Mouse (Mus musculus) gastrocnemius, postnatal 25 days (tissue): ENCODE measurements around the gene Arhgap19. TPM values are rescaled to one million over a fixed set of nuclear protein-coding genes. Genes with fewer than 3 reads are reported as not detected.

Experiments used
- DNase-seq: peaks from one replicate; pipeline ENCODE4 v3.0.0; 2022
- total RNA-seq, 2 experiments: library from RNA; stranded (reverse); gene quantifications; 1 replicate in 1 of 2; 2 replicates in 1 of 2; pipeline ENCODE4 v1.2.3; 2021

The Arhgap19 gene
- total RNA-seq, 2 experiments from 2014 or later, result 6.1 to 8.1 TPM

- no peak for DNase-seq
Observed at GRCm38 (mm10) chr19:41797536-41797935, 4.3 kb downstream of the Arhgap19 start.

GRCm38 (mm10) chr19:41796789-41797327, 5.0 kb downstream of the Arhgap19 start:
- DNase-seq, result no peak

DNA sequence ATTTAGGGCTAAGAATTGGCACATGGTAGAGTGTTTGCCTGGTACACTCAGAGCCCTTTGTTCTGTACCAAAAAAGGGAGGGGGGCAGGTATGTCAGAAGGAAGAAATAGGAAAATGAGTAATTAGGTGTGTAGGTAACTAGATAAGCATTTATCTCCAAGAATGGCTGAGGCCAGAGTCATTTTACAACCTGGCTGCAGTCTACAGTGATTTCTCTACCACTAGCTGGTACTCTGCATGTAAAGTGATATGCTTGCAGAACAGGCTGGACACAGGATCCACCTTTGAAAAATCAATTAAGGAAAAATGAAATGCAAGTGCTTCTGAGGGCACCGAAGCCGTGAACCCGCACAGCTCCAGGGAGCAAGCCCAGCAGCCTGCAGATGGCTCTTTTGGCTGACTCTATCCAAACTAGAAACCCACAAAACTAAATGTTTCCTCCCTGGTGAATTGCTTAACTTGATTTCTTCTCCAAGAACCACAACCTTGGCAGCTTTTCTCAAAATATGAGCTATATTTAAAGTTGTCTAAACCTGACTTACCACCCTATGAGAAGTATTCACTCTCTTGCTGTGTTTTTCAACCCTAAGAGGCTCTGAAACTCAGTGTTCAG, 5.6 kb downstream of the Arhgap19 start:
- DNase-seq, result no peak

DNA sequence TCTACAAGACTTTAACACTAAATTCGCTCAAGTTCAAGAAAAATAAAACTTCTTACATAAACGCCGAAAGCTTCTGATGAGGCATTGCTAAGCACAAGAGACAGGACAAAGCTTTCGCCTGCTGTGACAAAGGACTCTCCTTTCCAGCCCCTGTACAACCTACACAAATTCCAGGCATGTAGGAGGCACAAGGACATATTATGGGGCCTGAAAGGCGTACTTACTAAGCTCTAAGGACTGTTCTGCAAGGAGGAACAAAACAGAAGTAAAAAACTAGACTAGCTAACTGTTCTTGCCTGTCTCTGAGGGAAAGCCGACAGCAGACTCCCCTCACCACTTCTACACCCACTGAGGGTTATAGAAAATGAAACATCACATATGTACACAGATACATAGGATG, 6.9 kb downstream of the Arhgap19 start:
- no peak for DNase-seq

GRCm38 (mm10) chr19:41794017-41794416, 7.8 kb downstream of the Arhgap19 start:
- DNase-seq, result no peak

DNA sequence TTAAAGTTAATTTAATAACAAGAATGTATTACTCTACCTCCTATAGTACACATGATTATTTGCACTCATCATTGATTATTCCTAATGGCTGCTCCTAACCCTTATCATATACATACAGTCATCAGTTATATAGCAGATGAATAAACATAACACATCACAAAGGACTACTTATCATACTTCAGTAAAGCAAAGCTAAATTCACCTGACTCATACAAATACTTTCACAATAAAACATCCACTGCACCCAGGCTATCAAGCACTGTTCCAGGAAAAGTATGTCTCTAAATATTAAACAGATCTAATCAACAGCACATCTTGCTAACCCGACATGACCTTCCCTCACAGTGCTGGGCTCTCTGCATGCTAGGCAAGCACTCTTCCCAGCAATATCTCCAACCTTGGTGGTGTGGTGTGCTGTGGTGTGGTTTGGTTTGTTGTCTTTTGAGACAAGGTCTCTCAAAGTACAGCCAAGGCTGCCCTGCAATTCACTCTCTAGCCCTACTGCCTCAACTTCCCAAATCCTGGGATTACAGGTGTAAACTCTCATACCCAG, 8.8 kb downstream of the Arhgap19 start:
- no peak for DNase-seq

DNA sequence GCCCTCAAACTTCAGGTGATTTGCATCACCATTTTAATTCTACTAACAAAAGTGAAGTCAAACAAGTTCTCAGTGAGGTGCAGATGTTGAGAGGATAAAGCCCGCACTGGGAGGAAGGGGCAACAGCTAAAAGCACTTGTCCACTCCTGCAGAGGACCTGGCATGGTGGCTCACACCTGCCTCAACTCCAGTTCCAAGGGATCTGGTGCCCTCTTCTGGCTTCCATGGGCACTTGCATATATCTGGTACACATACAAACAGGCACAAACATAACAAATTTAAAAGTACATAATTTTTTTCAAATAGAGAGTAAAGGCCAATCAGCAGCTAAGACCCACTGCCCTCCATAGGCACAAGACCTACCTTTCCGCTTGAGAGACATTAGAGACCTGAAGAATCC, 10.5 kb downstream of the Arhgap19 start:
- no peak for DNase-seq

DNA sequence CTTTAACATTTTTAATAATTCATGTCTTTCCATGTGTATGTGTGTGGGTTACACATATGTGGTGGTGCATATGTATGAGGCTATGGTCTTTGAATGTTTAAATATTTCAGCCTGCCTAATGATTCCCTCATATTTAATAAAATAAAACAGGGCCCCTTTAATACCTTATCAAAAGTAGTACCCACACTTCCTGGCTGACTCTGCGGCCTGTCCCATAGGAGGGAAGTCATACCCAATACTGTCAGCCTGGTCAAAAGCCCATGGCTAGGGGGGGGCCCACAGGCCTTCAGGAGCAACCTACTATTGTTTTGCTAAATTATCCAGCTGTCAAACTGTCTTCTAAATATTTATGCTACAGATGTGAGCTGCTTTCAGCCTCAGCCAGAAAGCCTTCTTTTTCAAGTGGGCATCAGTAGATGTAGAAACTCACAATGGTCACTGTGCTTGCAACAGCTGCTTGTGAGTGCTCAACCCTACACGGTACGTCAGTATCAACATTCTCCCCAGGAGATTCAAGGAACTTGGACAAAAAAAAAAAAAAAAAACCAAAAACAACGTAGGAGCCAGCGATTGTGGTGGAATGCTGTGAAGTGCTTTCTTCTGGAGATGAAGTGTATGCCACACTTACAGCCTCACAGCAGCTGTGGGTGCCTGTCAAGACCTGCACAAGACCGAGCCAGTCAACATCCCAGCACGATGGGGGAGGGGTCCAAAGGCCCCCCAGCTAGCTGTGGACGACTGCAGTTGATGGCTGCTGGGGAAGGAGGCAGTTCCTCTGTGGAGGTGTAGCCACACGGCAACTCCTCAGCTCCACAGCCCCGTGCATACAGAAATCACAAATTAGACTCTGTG, 12.5 kb downstream of the Arhgap19 start:
- no peak for DNase-seq

DNA sequence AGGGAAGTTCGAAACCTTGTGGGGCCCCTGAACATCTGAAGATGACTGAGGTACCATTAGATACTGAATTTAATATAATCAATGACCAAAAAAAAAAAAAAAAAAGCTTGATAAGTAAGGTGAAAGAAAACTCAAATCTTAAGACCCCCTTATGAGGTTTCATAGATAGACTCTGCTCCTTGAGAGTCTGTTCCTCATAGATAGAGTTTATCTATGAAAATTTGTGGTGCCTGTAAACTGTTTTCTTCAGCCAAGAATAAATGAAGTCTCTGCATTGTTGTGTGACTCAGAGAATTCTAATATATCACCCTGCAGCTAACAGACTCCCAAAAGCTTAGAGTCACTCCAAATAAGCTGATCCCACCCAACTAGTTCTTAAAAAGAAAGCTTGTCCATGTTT, 15.0 kb downstream of the Arhgap19 start:
- no peak for DNase-seq

GRCm38 (mm10) chr19:41777514-41777913, 24.3 kb downstream of the Arhgap19 start:
- no peak for DNase-seq

DNA sequence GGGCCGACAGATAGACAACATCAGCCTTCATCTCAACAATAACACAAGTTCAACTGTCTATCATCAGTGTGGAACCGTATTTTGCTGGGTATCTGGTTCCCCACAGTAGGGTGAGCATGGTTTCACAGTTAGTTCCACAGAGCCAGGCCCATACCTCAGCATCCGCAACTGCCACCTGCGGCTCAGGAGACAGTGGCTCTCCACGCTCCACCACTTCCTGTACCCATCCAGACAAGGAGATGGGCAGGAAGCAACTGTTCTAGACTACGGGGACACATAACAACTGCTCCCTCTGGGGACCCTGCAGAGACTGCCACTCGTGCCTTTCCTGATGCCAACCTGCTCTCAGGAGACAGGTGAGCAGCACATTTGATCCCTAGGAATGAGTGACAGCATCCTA, 33.1 kb downstream of the Arhgap19 start:
- no peak for DNase-seq

GRCm38 (mm10) chr19:41766628-41767027, 35.2 kb downstream of the Arhgap19 start:
- DNase-seq, result no peak

GRCm38 (mm10) chr19:41763870-41764660, 37.8 kb downstream of the Arhgap19 start:
- DNase-seq, result peak; percentile 52

DNA sequence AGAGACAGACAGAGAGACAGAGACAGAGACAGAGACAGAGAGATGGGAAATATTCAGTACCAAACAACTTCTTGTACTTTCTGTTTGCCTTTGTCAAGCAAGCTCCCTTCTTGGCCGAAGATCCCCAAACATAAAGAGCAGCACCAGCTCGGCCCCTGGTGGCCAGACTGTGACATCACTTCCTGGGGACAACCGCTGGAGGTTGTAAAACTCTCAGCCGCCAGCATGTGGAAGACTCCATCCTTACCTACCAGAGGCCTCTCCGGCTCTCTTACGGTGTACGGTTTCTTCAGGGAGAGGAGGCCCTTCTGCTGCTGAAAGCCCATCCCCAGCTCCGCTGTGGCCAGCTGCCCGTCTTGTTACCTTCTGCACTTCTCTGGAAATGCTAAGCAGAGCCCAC, 40.3 kb downstream of the Arhgap19 start:
- no peak for DNase-seq

DNA sequence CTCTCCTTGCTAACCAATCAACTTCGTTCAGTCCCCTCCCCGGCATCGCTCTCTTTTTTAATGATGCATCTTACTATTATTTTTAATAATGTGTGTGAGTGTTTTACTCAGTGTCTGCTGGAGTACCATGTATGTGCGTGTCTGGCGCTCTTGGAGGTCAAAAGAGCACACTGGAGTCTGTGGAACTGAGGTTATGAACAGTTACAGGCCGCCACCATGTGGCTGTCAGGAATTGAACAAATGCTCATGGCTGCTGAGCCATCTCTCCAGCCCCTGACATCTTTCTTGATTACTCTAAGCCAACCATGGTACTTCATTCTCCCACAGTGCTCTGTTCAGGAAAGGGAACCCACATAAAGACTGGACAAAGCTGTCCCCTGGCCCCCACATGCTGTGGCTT, 42.1 kb downstream of the Arhgap19 start:
- DNase-seq, result no peak

DNA sequence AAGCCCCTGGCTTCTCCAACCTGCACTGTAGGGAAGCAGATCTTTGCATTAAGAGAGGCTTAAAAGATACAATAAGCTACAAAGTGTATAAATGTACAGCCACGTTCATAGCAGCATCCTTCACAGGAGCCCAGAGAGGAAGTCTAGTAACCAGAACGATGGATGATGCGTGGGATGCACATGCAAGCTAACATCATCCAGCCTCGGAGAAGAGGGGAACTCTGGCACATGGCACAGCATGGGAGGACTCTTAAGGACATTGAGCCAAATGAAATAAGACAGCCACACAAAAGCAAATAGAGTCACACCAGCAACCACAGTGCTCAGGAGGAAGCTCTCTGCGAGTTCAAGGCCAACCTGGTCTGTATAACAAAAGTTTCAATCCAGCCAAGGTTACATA, 42.6 kb downstream of the Arhgap19 start:
- no peak for DNase-seq

DNA sequence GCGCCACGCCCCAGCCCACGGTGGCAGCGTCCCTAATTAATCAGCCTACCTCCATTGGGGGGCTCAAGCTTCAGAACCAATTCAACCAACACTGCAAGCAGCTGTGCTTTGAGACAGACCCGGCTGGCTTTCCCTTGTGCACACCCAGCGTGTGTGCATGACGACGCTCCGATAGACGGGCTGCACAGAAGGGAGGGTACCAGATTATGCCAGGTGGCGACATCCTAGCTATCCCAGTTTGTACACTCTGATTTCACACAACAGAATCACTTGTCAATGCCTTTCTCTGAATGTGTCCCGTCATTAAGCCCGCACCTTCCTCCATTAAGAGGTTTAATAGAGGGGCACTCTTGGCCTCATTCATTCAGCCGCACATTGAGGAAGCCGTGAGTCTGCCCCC, 47.1 kb downstream of the Arhgap19 start:
- DNase-seq, result no peak

- no peak for DNase-seq
Observed at GRCm38 (mm10) chr19:41751906-41752305, 49.9 kb downstream of the Arhgap19 start.

GRCm38 (mm10) chr19:41747436-41747835, 54.4 kb downstream of the Arhgap19 start:
- no peak for DNase-seq

DNA sequence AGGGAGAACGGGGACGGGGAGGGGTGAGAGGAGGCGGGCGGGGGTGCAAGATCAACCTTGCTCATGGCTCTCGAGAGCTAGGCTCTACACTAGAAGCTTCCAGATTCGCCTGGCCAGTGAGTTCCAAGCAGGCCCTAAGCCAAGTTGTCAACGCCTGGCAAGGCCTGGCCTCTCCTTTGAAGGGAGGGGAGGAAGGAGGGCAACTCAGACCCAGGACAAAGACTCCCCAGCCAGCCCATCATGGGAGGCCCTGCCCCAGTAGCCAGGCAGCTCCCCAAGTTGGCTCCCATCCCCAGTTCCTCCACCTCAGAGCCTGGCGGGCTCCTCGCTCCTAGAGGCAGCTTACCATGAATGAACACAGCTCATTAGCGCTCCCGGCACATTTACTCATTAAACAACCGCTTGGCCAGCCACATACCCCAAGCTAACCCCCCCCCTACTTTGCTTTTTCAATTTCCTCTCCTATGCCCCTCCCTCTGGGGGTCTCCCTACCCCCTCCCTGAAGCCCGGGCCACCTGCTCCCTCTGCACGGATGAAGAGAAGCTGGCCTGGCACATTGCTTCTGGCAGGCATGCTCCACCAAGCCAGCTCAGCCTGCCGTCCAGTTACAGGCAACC, 55.8 kb downstream of the Arhgap19 start:
- no peak for DNase-seq

DNA sequence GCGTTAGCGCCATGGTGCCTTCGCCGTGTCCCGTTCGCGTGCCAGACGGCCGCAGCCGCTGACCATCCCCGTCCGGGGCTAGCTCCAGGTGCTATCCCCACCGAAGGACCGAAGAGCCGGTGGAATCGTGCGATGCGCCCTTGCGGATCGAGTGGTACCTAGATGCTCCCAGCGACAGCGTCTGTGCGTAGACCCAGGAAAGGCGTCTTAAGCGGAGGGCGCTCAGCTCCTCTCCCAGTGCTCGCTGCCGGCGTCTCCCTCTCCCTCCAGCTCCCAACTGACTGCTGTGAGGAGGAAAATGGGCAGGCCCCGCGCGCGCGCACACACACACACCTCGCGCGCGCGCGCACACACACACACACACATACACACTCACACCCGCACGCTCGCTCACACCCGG, 58.5 kb downstream of the Arhgap19 start, which contains the start of gene Slit1:
TSS of gene Slit1 (minus strand) at position 270 of the 400 bp plus-strand sequence.
- no peak for DNase-seq

DNA sequence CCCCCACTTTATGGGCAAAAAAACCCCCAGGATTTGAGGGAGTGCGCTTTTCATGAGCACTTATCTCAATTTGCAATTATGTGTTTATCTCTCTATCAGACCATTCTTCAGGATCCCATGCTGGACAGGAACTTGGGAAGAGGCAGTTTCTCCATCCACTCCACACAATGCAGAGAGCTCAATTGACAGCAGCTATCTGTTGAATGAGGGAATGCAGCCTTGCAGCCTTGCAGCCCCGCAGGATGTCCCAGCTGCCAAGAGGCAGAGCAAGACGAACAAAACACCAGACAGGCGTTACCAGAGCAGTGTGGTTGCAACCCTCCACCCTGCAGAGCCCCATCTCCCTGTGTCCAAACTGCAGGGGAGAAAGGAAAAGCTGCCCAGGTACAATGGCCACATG, 63.0 kb downstream of the Arhgap19 start:
- no peak for DNase-seq
